Mouse (Mus musculus): ENCODE measurements around the gene Atf7ip.

The Atf7ip gene

DNA sequence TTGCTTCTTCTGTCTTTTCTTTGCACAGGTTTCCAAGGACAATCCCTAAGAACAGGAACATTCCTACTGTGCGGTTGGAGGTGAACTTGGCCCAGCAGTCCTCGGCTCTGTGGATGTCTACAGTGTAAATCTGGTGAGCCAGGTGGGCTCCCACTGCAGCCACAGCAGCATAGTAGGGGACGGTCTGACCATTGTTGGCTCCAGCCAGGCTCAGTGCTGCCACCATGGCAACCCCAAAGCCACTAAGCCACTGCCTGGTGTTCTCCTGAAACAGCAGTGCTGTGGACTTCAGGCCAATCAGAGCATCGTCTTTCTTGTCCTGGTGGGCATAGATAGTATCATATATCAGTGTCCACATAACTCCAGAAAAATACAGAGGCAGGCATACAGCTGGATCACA lies 19.8 kb upstream of the Atf7ip start:
- DNase-seq (ENCODE audit: low spot score in 2 of 2): no peak

- no peak for DNase-seq (ENCODE audit: low spot score in 2 of 2)
These were observed 19.0 kb upstream of the Atf7ip start for GRCm38 (mm10) chr6:136486801-136487553.

DNA sequence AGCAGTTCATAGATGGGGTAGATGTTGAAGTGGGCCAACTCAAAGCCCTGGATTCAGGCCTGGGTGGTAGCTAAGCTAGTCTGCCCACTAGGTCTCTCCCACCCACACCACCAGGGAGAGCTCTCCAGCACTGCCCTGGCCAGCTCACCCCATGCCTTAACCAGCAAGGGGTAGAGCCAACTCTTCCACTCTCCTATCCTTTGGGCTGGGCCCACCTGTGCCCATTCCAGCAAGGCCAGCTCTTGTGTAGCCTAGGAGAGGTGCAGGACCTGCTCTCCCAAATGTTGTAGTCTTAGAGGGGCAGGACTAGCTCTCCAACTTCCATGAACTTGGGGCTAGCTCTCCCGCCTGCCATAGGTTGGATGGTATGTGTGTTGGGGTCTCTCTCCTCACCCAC lies 18.4 kb upstream of the Atf7ip start:
- no peak for DNase-seq (ENCODE audit: low spot score in 2 of 2)

DNA sequence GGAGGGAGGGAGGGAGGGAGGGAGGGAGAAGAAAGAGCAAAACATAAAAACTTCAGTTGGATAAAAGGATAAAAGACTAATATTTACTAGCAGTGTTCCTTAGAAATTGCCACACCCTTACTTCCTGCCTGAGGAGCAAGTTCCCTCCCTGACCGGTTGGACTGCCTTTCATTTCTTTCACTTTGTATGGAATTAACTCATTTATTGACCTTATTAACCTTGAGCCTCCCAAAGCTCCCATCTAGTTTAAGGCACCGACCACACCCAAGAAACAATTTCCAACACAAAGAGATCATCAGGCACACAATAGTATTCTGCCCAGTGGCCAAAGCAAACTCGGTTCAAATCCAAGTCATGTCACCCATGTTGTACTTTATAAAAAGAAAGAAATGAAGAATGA lies 16.1 kb upstream of the Atf7ip start:
- DNase-seq (ENCODE audit: low spot score in 2 of 2): no peak

DNA sequence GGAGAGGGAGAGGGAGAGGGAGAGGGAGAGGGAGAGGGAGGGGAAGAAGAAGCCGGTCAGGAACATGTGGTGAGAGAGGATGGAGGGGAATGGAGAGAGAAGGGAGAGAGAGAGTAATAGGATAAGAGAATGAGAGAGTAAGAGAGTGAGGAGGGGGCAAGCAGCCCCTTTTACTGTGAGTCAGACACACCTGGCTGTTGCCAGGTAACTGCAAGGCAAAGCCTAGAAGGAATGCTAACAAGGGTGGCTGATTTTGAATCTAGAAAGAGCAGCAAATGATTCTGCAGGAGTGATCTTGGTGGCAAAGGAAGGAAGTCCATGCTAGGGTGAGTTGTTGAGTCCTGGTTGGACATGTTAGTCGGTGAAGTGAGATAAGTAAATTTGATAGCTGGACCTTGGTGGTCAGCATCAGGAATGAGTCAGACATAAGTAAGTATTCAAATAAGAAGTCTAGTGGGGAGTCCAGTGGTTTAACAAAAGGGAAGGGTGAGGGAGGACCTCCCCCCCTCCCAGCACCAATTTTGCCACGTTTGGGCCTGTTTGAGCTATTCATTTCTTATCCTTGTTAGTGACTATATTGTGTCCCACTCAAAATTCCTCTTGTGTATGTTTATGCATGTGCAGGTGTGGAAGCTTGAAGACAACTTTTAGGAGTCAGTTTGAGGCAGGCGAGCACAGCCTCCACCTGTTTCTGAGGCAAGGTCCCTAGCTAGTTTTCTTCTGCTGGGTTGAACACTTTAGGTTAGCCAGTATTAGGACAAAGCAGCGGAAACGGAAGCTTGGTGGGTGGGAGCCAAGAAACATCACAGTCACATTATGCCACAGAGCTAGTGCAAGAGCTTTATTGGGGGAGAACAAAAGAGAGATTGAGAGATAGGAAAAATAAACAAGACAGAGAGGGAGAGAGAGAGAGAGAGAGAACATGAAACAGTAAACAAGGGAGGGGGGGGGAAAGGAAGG lies 15.2 kb upstream of the Atf7ip start:
- DNase-seq (ENCODE audit: low spot score in 2 of 2): no peak

DNA sequence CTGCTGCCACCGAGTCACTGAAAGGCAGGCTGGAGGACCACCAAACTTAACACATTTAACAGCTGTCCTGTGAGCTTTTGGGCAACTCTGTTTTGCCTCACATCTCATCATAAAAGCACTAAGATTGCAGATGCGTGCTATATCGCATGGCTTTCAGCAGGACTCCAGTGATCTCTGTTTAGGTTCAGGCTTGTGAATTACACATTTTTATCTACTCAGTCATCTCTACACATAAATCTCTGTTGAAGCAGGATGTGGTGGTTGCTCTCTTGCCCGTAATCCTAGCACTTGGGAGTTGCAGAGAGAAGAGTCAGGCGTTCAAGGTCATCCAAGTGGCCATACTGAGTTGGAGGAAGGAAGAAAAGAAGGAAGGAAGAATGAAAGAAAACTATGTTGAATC lies 14.3 kb upstream of the Atf7ip start:
- DNase-seq (ENCODE audit: low spot score in 2 of 2): peak in 1 of 2 experiments; percentile 42

- DNase-seq (ENCODE audit: low spot score in 2 of 2): no peak
These were observed 13.7 kb upstream of the Atf7ip start for GRCm38 (mm10) chr6:136492251-136492650.

DNA sequence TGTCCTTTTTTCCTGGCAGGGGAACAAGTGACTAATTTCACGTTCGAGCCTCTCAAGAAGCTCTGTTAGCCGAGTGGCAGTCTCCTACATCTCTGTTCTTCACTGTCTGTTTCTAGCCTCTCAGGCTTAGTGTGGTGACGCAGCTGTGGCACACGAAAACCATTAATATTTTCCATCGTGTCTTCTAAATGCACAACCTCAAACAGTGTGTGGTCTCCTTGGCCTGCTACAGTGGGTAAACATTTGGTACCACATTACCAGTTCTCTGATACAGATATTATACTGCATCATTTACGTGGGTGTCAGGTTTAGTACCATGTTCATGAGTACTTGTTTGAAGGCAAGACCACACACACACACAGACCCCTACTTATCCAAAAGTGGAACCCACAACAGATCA lies 12.5 kb upstream of the Atf7ip start:
- DNase-seq (ENCODE audit: low spot score in 2 of 2): no peak

DNA sequence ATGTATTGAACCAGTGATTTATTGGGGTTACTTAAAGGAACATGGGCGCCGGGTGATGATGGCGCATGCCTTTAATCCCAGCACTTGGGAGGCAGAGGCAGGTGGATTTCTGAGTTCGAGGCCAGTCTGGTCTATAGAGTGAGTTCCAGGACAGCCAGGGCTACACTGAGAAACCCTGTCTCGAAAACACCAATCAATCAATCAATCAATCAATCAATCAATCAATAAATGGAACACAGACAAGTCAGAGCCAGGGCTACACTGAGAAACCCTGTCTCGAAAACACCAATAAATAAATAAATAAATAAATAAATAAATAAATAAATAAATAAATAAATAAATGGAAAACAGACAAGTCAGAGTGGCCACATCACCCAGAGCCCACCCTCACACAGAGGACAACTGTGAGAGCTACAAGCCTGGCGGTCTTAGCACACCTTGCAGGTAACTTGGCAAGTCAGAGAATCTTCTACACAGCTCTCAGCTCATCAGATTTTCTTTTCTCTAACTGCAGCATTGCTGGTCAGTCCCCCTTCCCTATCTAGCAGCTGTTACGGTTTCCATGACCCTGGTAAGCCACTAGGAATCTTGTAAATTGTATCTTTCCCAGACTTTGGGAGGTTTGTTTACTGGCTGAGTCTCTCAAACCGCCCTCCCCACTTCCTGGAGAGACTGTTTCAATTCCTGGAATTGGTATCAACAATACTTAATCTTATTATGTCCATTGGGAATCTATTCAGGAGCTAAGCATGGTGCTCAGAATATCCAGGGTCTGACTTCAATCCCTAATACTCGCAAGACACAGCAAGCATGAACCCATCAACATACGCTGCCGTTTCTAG lies 11.8 kb upstream of the Atf7ip start:
- DNase-seq (ENCODE audit: low spot score in 2 of 2): no peak

- no peak for DNase-seq (ENCODE audit: low spot score in 2 of 2)
These were observed 10.9 kb upstream of the Atf7ip start for GRCm38 (mm10) chr6:136495023-136495422.

GRCm38 (mm10) chr6:136497744-136498143 lies 8.2 kb upstream of the Atf7ip start:
- DNase-seq (ENCODE audit: low spot score in 2 of 2): peak; percentile 85 to 88

GRCm38 (mm10) chr6:136499292-136499977 lies 6.5 kb upstream of the Atf7ip start:
- peak in 1 of 2 experiments; percentile 58 for DNase-seq (ENCODE audit: low spot score in 2 of 2)

- no peak for DNase-seq (ENCODE audit: low spot score in 2 of 2)
These were observed 2.7 kb downstream of the Atf7ip start for GRCm38 (mm10) chr6:136508652-136509051.

- no peak for DNase-seq (ENCODE audit: low spot score in 2 of 2)
These were observed 5.0 kb downstream of the Atf7ip start for GRCm38 (mm10) chr6:136510945-136511344.

- no peak for DNase-seq (ENCODE audit: low spot score in 2 of 2)
These were observed 6.4 kb downstream of the Atf7ip start for GRCm38 (mm10) chr6:136512351-136512750.

- peak; percentile 30 to 56 for DNase-seq (ENCODE audit: low spot score in 2 of 2)
These were observed 10.7 kb downstream of the Atf7ip start for GRCm38 (mm10) chr6:136516626-136517025.

GRCm38 (mm10) chr6:136517221-136517620 lies 11.3 kb downstream of the Atf7ip start:
- DNase-seq (ENCODE audit: low spot score in 2 of 2): peak in 1 of 2 experiments; percentile 28

- peak; percentile 95 to 97 for DNase-seq (ENCODE audit: low spot score in 2 of 2)
These were observed 12.7 kb downstream of the Atf7ip start for GRCm38 (mm10) chr6:136518537-136519246.

DNA sequence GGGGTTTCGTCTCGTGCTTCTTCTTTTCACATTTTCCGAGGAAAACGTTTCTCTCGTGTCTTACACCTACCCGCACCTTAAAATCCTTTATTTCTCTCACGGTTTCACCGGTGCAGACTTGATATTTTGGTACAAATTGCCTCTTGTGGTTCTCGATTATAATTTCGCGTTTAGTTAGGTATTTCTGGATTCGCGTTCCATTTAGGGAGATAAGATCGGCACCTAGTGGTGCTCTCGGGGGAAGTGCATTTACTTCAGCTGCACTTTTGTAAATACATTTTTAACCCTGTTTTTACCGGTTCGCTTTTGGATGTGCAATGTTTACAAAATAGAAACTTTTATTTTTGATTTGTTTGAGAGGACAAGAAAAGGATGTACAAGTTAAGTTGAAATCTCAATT lies 13.3 kb downstream of the Atf7ip start:
- DNase-seq (ENCODE audit: low spot score in 2 of 2): no peak

GRCm38 (mm10) chr6:136520361-136520760 lies 14.4 kb downstream of the Atf7ip start:
- no peak for DNase-seq (ENCODE audit: low spot score in 2 of 2)

DNA sequence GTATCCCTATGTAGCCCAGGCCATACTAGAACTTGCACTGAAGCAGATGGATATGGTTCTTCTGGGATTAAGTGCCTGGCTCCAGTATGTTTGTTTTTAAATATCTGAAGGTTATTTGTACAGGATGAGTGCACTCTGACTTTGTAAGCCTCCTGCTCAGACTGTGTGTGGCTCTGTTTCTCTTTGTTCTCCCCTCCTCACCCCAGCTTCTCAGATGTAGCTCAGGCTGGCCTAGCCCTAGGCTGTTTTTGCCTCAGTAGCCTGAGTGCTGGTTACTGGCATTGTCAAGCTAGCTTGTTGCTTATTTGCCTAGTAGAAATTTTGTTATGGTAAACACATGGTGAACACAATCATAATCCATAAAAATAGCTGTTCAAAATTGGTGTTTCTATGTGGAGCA lies 15.7 kb downstream of the Atf7ip start:
- DNase-seq (ENCODE audit: low spot score in 2 of 2): no peak
